Mouse (Mus musculus) heart, adult 2 months (tissue): ENCODE results near the gene Intu.

Experiments
- CTCF ChIP-seq: fragments of 200-600 bp; IDR thresholded peaks from 2 replicates; pipeline ENCODE4 v1.8.1; 2022; ENCODE audit warnings: antibody characterized with exemption, mild to moderate bottlenecking, moderate library complexity
- EP300 ChIP-seq: fragments of 200-500 bp; IDR thresholded peaks from 2 replicates; pipeline ENCODE4 v1.6.1; 2011; ENCODE audit warnings: low read depth, low read length, control low read depth; ENCODE audit not compliant: insufficient read depth
- POLR2A ChIP-seq: fragments of 200-500 bp; IDR thresholded peaks from 2 replicates; pipeline ENCODE4 v1.6.1; 2011; ENCODE audit warnings: mild to moderate bottlenecking, low read depth, low read length, control low read depth; ENCODE audit not compliant: insufficient read depth

GRCm38 (mm10) chr3:40508927-40509576 is 22.0 kb upstream of the Intu start:
- TF ChIP-seq CTCF (no peak), POLR2A (no peak), EP300 (no peak)
